Mouse (Mus musculus) neural tube, embryonic 12.5 days (tissue): ENCODE results near the gene Galnt7. TPM values are rescaled to one million over a fixed set of nuclear protein-coding genes. Genes with fewer than 3 reads are reported as not detected.

Source experiments
- ATAC-seq: fragments of 200-750 bp; cut with Nextera tagmentation; 2 replicates; pipeline ENCODE4 v1.8.0; 2017; ENCODE audit warnings: low read depth, mild to moderate bottlenecking, moderate TSS enrichment, moderate library complexity; ENCODE audit not compliant: low FRiP score
- H3K27ac ChIP-seq: fragments of 300-500 bp; sonication (generic); 2 replicates; pipeline ENCODE4 v1.5.1; 2016
- H3K27me3 ChIP-seq: fragments of 300-500 bp; sonication (generic); replicated peaks from 2 replicates; pipeline ENCODE4 v1.6.1; 2016; ENCODE audit warnings: mild to moderate bottlenecking
- H3K36me3 ChIP-seq: fragments of 300-500 bp; sonication (generic); 2 replicates; pipeline ENCODE4 v1.6.1; 2016; ENCODE audit warnings: mild to moderate bottlenecking
- H3K4me1 ChIP-seq: fragments of 300-500 bp; sonication (generic); 2 replicates; pipeline ENCODE4 v1.6.1; 2016
- H3K4me2 ChIP-seq: fragments of 300-500 bp; sonication (generic); replicated peaks from 2 replicates; pipeline ENCODE4 v1.6.1; 2016; ENCODE audit warnings: mild to moderate bottlenecking
- H3K4me3 ChIP-seq: fragments of 300-500 bp; sonication (generic); 2 replicates; pipeline ENCODE4 v1.5.1; 2016
- H3K9ac ChIP-seq: fragments of 300-500 bp; sonication (generic); 2 replicates; pipeline ENCODE4 v1.6.1; 2016; ENCODE audit warnings: mild to moderate bottlenecking
- H3K9me3 ChIP-seq: fragments of 300-500 bp; sonication (generic); 2 replicates; pipeline ENCODE4 v1.6.1; 2016; ENCODE audit warnings: mild to moderate bottlenecking
- WGBS: fragments of 180-500 bp; shearing (Covaris S2); methylation state at CpG from one replicate; pipeline ENCODE4 v1.1.7; 2016; 5-methylcytosine and 5-hydroxymethylcytosine counted together
- polyA plus RNA-seq: library from polyadenylated mRNA; unstranded; fragments of >200 nt; fragmentation: Nextera tagmentation; extraction: Ambion mirVana; gene quantifications from 2 replicates; pipeline ENCODE4 v1.2.1, GENCODE M21; 2016

The Galnt7 gene
- polyA plus RNA-seq, 1 experiment from 2014 or later, result 16.4 TPM

DNA sequence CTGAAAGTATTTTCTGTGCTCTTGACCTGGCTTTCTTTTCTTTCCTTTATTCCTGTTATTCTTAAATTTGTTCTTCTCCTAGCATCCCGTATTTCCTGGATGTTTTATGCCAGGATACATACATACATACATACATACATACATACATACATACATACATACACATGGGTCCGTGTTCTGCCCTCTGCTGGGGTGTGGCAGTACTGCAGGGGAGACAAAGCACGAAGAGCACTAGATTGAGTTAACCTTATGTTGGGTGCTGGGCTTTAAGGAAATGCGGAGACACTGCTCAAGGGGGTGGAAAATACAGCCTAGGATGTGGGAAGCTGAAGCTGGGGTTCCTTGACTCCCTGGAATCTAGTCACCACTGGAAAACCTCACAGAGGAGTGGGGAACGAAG is 149.2 kb downstream of the Galnt7 start:
- Histone ChIP-seq H3K4me2 (no peak overlapping the region), H3K36me3 (no peaks in the 10 kb centered on the region), H3K4me3 (no peak overlapping the region), H3K9me3 (no peaks in the 10 kb centered on the region), H3K27ac (no peak overlapping the region), H3K27me3 (no peaks in the 10 kb centered on the region), H3K4me1 (0 out of 2 replicates have a peak, but pooled peaks cover 3% of the 10 kb centered on the region), H3K9ac (no peak overlapping the region)
- ATAC-seq, result peak; percentile 56
- WGBS, result 57% methylated on average over 5 of the region's 5 CpGs

- Histone ChIP-seq H3K9ac (no peak overlapping the region), H3K4me3 (no peak overlapping the region), H3K4me1 (0 out of 2 replicates have a peak, but pooled peaks cover 3% of the 10 kb centered on the region), H3K27ac (no peak overlapping the region), H3K27me3 (no peaks in the 10 kb centered on the region), H3K36me3 (no peaks in the 10 kb centered on the region), H3K9me3 (no peaks in the 10 kb centered on the region), H3K4me2 (peak overlapping the region; percentile 33; the same call in 1 of the 2 replicates)
- whole genome bisulfite sequencing, result 52% methylated on average over 17 of the region's 17 CpGs
- peak; percentile 66 for ATAC-seq
Observed at GRCm38 (mm10) chr8:57498847-57499511, 153.9 kb downstream of the Galnt7 start.

DNA sequence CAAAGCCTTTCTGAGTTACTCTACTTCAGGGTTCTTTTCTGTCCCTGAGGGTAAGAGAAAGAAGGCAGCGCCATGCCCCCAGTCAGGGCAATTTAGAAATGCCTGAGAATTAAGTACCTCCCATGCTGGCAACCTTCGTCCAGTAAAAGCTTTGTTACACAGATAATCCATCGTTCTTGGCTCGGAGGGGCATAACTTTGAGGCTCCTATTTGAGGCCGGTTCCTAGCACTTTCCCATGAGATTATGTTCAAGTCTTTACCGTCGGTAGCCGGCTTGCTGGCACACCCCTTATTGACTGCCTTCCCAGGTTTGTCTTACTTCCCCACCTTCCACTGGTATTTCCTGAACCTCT is 154.4 kb downstream of the Galnt7 start:
- no peaks in the 10 kb centered on the region for H3K9me3 ChIP-seq
- H3K9ac ChIP-seq, result no peak overlapping the region
- no peaks in the 10 kb centered on the region for H3K27me3 ChIP-seq
- H3K27ac ChIP-seq, result no peak overlapping the region
- WGBS, result 40% methylated on average over 8 of the region's 8 CpGs
- 0 out of 2 replicates have a peak, but pooled peaks cover 3% of the 10 kb centered on the region for H3K4me1 ChIP-seq
- H3K4me2 ChIP-seq, result peak overlapping the region; percentile 33; the same call in 1 of the 2 replicates
- peak; percentile 31; the same call in 1 of the 2 replicates for ATAC-seq
- no peak overlapping the region for H3K4me3 ChIP-seq
- no peaks in the 10 kb centered on the region for H3K36me3 ChIP-seq

DNA sequence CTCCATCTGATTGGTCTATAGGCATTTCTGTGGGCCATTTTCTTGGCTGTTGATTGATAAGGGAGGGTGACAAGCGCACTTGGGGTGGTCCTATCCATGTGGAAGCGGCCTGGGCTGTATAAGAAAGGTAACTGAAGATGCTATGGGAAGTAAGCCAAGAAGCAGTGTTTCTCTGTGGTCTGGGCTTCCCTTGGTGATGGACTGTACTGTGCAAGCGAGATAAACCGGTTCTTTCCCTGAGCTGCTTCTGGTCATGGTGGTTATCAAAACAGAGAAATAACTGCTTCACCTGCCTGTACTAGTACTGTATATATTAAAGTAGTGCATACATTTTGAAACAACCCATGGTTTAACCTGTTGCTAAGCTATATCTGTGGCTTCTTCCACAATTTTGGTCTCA is 161.0 kb downstream of the Galnt7 start:
- no peak overlapping the region for H3K9ac ChIP-seq
- H3K4me1 ChIP-seq, result no peaks in the 10 kb centered on the region
- H3K36me3 ChIP-seq, result no peaks in the 10 kb centered on the region
- WGBS, result 92% methylated on average over 4 of the region's 4 CpGs
- H3K9me3 ChIP-seq, result no peaks in the 10 kb centered on the region
- H3K4me3 ChIP-seq, result no peak overlapping the region
- ATAC-seq, result no peak
- H3K27me3 ChIP-seq, result no peaks in the 10 kb centered on the region
- H3K4me2 ChIP-seq, result no peak overlapping the region
- no peak overlapping the region for H3K27ac ChIP-seq

- Histone ChIP-seq H3K36me3 (no peaks in the 10 kb centered on the region), H3K27ac (no peak overlapping the region), H3K4me1 (peaks cover 6% of the 10 kb centered on the region), H3K4me3 (no peak overlapping the region), H3K9me3 (no peaks in the 10 kb centered on the region), H3K9ac (no peak overlapping the region), H3K4me2 (no peak overlapping the region), H3K27me3 (no peaks in the 10 kb centered on the region)
- no peak for ATAC-seq
Observed at GRCm38 (mm10) chr8:57489896-57490295, 162.9 kb downstream of the Galnt7 start.

- no peak for ATAC-seq
- H3K9ac ChIP-seq, result no peak overlapping the region
- H3K4me2 ChIP-seq, result no peak overlapping the region
- peaks cover 6% of the 10 kb centered on the region for H3K4me1 ChIP-seq
- no peaks in the 10 kb centered on the region for H3K27me3 ChIP-seq
- no peak overlapping the region for H3K4me3 ChIP-seq
- H3K27ac ChIP-seq, result no peak overlapping the region
- no peaks in the 10 kb centered on the region for H3K36me3 ChIP-seq
- no peaks in the 10 kb centered on the region for H3K9me3 ChIP-seq
- 90% methylated on average over 1 of the region's 1 CpGs for WGBS
Observed at GRCm38 (mm10) chr8:57489366-57489765, 163.5 kb downstream of the Galnt7 start.

DNA sequence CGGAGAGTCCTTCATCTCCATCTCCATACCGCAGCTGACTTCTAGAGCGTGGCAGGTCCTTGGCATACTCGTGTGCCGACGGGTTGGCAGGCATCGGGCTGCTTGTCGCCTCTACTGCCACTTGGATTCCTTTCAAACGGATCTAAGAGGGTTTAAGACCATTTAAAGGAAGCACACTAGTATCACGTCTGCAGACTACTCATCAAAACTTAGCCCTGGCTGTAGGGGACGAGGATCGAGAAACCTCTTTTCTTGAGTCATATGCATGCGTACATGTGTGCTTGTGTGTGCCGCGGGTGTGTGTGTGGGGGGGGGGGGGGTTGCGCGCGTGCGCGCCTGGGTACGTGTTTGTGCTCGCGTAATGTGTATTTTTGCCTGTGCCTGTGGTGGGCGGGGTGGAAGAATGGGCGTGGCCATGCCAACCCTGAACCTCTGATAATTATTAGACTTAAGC is 164.5 kb downstream of the Galnt7 start:
- ATAC-seq, result peak; percentile 46
- WGBS, result under 1% methylated on average over 25 of the region's 25 CpGs
- H3K36me3 ChIP-seq, result peaks cover 3% of the 10 kb centered on the region; the same call in 1 of the 2 replicates

DNA sequence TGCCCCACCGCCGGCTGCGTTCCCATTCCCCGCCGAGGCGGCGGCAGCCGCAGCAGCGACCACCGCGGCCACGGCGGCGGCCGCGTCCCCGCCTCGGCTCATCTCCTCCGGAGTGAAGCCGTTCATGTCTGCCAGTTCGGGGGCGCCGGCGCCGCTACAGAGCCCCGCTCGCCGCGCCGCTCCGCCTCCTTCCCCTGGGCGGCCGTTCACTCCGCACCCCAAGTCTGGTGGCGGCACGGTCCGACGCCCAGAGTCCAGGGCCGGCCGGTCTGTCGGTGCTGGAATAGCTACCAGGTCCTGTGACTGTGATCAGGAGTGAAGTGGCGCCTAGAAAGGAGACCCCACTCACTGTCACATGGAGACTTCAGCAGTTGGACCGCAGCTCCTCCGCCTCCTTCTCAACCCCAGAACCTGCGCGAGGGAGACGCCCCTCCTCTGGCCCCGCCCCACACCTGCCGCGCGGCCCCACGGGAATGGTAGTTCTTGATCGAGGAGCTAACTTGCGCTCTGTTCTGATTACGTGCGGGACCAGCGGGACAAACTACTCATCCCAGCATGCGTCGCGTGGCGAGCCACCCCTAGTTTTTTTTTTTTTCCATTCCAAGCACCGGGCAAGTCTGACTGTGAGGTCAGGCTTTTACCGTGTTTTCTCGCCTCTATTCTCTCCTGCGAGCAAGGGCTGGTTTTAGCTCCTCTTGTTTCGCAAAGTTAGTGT is 165.2 kb downstream of the Galnt7 start, which contains the start of gene Sap30:
Sap30 (minus strand) TSS at position 420 of the 715 bp plus-strand sequence.
- peaks cover 6% of the 10 kb centered on the region; the same call in 1 of the 2 replicates for H3K36me3 ChIP-seq
- H3K27ac ChIP-seq, result peak within 1 kb of the TSS; percentile 95
- H3K9ac ChIP-seq, result peak within 1 kb of the TSS; percentile 97
- H3K4me3 ChIP-seq, result peak within 1 kb of the TSS; percentile 96
- H3K9me3 ChIP-seq, result no peaks in the 10 kb centered on the region
- H3K4me2 ChIP-seq, result peak within 1 kb of the TSS; percentile 78
- under 1% methylated on average over 66 of the region's 66 CpGs for WGBS
- peak; percentile 97 for ATAC-seq
- peaks cover 6% of the 10 kb centered on the region for H3K4me1 ChIP-seq
- H3K27me3 ChIP-seq, result no peaks in the 10 kb centered on the region

More for the DNA sequence above, 164.5 kb downstream of the Galnt7 start:
- Histone ChIP-seq H3K9ac (peak overlapping the region; percentile 44), H3K4me1 (peaks cover 6% of the 10 kb centered on the region), H3K9me3 (no peaks in the 10 kb centered on the region), H3K4me3 (peak overlapping the region; percentile 96), H3K27ac (peak overlapping the region; percentile 46; the same call in 1 of the 2 replicates), H3K4me2 (peak overlapping the region; percentile 78), H3K27me3 (no peaks in the 10 kb centered on the region)

GRCm38 (mm10) chr8:57486491-57487440 is 166.1 kb downstream of the Galnt7 start:
- ATAC-seq, result peak; percentile 74
- Histone ChIP-seq H3K9ac (peak overlapping the region; percentile 97), H3K4me1 (peaks cover 6% of the 10 kb centered on the region), H3K36me3 (peaks cover 12% of the 10 kb centered on the region), H3K27me3 (no peaks in the 10 kb centered on the region), H3K4me3 (peak overlapping the region; percentile 96), H3K27ac (peak overlapping the region; percentile 95), H3K9me3 (no peaks in the 10 kb centered on the region), H3K4me2 (peak overlapping the region; percentile 78)
- under 1% methylated on average over 54 of the region's 54 CpGs for WGBS

DNA sequence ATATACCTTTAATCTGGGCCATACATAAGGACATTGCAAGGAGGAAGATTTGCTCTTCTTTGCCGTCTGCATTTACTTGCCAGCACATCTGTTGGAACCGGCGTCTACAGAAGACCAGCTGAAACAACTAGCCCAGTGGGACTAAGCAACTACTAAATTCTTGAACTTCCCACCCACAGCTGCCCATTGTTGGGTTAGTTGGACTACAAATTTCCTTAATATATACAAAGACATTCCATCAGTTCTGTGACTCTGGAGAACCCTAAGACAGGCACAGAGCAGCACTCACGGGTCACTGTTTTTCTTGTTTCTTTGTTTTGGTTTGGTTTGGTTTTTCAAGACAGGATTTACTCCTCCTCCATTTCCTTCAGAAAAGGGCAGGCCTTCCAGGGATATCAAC is 172.2 kb downstream of the Galnt7 start:
- no peaks in the 10 kb centered on the region for H3K27me3 ChIP-seq

GRCm38 (mm10) chr8:57479700-57480099 is 173.1 kb downstream of the Galnt7 start:
- Histone ChIP-seq H3K4me3 (no peak overlapping the region), H3K9ac (no peak overlapping the region), H3K27ac (no peak overlapping the region), H3K27me3 (no peaks in the 10 kb centered on the region), H3K36me3 (peaks cover 18% of the 10 kb centered on the region), H3K4me2 (no peak overlapping the region), H3K4me1 (no peaks in the 10 kb centered on the region), H3K9me3 (no peaks in the 10 kb centered on the region)
- 95% methylated on average over 8 of the region's 8 CpGs for WGBS
- ATAC-seq, result no peak

More for the DNA sequence above, 172.2 kb downstream of the Galnt7 start:
- H3K9ac ChIP-seq, result no peak overlapping the region
- H3K4me1 ChIP-seq, result peaks cover 4% of the 10 kb centered on the region
- ATAC-seq, result no peak
- no peak overlapping the region for H3K4me3 ChIP-seq
- H3K27ac ChIP-seq, result no peak overlapping the region
- WGBS, result 85% methylated on average over 4 of the region's 4 CpGs
- H3K36me3 ChIP-seq, result peaks cover 18% of the 10 kb centered on the region
- H3K9me3 ChIP-seq, result no peaks in the 10 kb centered on the region
- no peak overlapping the region for H3K4me2 ChIP-seq
